ENCODE assay signal across 14 mouse cellular contexts in the genomic region with DNA sequence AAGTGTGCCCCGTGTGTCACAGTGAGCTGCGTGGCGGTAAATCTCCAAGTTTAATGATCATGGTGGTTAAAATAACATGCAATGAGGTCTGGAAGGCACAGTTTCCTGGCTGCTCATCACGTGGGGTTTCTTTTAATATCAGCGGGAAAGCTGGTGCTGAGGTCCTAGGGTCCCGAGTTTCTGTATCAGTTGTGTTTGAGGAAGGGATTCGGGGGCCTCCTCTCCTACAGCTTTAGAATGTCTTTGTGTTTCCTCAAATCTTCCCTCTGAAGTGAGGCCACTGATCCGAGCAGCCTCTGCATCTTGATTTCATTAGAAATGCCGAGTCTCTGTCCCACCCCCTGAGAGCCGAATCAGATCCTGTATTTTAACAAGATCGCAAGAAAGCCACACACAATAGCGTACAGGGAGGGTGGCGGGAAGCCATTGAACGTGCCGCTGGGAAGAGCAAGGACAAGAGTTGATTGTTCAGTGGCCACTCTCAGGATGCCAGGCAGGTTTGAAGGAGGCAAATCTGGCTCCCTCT.
DNase-seq lines count a peak whose midpoint lies in the region; ATAC-seq and TF ChIP-seq lines count a peak whose summit lies in the region.
"Had no signal": no experiment of that assay in that cellular context is flagged by ENCODE, and none has a peak within 500 bp of the region (broad histone marks: within the 10 kb centered on the region; RNA-seq: fewer than 3 reads in every experiment).

No protein-coding gene starts in this region.

- H3K36me3 ChIP-seq in kidney, embryonic 16.5 days (ENCODE audit: insufficient read depth, low read length): no peaks in the 10 kb centered on the region
- no peaks in the 10 kb centered on the region for H3K36me3 ChIP-seq in hindbrain, embryonic 10.5 days
- no peaks in the 10 kb centered on the region for H3K36me3 ChIP-seq in midbrain, embryonic 12.5 days
- H3K36me3 ChIP-seq in liver, postnatal 0 days (replicated peaks; ENCODE audit: insufficient read depth, low read length): no peaks in the 10 kb centered on the region
- H3K36me3 ChIP-seq: G1E; liver, embryonic 13.5 days had no signal

- no peak for TF ChIP-seq EP300 in liver, postnatal 0 days (IDR thresholded peaks at IDR 0.05; ENCODE audit: low read depth)

- peaks cover 8% of the 10 kb centered on the region; the same call in 1 of the 2 replicates for H3K4me1 ChIP-seq in kidney, embryonic 16.5 days (ENCODE audit: insufficient read depth, low read length)
- H3K4me1 ChIP-seq in hindbrain, embryonic 10.5 days (replicated peaks): peaks cover 14% of the 10 kb centered on the region
- peaks cover 22% of the 10 kb centered on the region for H3K4me1 ChIP-seq in midbrain, embryonic 12.5 days
- no peaks in the 10 kb centered on the region for H3K4me1 ChIP-seq in liver, postnatal 0 days (ENCODE audit: insufficient read depth)
- H3K4me1 ChIP-seq: liver, embryonic 13.5 days had no signal

- ATAC-seq in kidney, embryonic 16.5 days (ENCODE audit: low FRiP score, low TSS enrichment): peak; percentile 23; the same call in 1 of the 2 replicates
- peak; percentile 73 for ATAC-seq in midbrain, embryonic 12.5 days (ENCODE audit: low FRiP score, low read depth)
- ATAC-seq in cerebellum, adult (ENCODE audit: insufficient number of reproducible peaks, low FRiP score, low TSS enrichment): no peak
- no peak for ATAC-seq in liver, postnatal 0 days

- no peak overlapping the region for H3K4me3 ChIP-seq in kidney, embryonic 16.5 days (ENCODE audit: low read length)
- H3K4me3 ChIP-seq in hindbrain, embryonic 10.5 days: no peak overlapping the region
- H3K4me3 ChIP-seq in midbrain, embryonic 12.5 days: no peak overlapping the region
- no peak overlapping the region for H3K4me3 ChIP-seq in liver, postnatal 0 days (ENCODE audit: low read depth, low read length)
- H3K4me3 ChIP-seq: liver, embryonic 13.5 days had no signal

- no peak for DNase-seq in kidney, postnatal 10 days
- DNase-seq in hindbrain, embryonic 10.5 days (ENCODE audit: low spot score): peak; percentile 50
- no peak for DNase-seq in gastrocnemius, adult 8-10 months (ENCODE audit: low spot score in 2 of 2)
- no peak for DNase-seq in liver
- no peak for DNase-seq in liver, postnatal 0 days
- DNase-seq: adrenal gland, adult 2 months; cerebellum, adult 11 months; kidney, adult 11 months; liver, embryonic 13.5 days; thymus, postnatal 25 days had no signal

- H3K9me3 ChIP-seq in kidney, embryonic 16.5 days (ENCODE audit: low read length): no peaks in the 10 kb centered on the region
- H3K9me3 ChIP-seq in hindbrain, embryonic 10.5 days: no peaks in the 10 kb centered on the region
- no peaks in the 10 kb centered on the region for H3K9me3 ChIP-seq in midbrain, embryonic 12.5 days
- H3K9me3 ChIP-seq in liver, postnatal 0 days (ENCODE audit: low read length): no peaks in the 10 kb centered on the region
- H3K9me3 ChIP-seq: liver, embryonic 13.5 days had no signal

- H3K9ac ChIP-seq in kidney, embryonic 16.5 days (replicated peaks; ENCODE audit: low read length): 0 out of 2 replicates have a peak overlapping the region, but pooled peaks have one; percentile 39
- no peak overlapping the region for H3K9ac ChIP-seq in midbrain, embryonic 12.5 days (replicated peaks)
- H3K9ac ChIP-seq in liver, postnatal 0 days (replicated peaks): no peak overlapping the region
- H3K9ac ChIP-seq: liver, embryonic 13.5 days had no signal

- TF ChIP-seq CTCF in liver, postnatal 0 days (IDR thresholded peaks at IDR 0.05; ENCODE audit: low read depth): no peak

- no peaks in the 10 kb centered on the region for H3K27me3 ChIP-seq in kidney, embryonic 16.5 days (ENCODE audit: insufficient read depth, low read length)
- no peaks in the 10 kb centered on the region for H3K27me3 ChIP-seq in hindbrain, embryonic 10.5 days (ENCODE audit: insufficient read depth, poor library complexity, severe bottlenecking)
- H3K27me3 ChIP-seq in midbrain, embryonic 12.5 days: peaks cover 11% of the 10 kb centered on the region
- no peaks in the 10 kb centered on the region for H3K27me3 ChIP-seq in liver, postnatal 0 days (ENCODE audit: insufficient read depth, low read length)
- H3K27me3 ChIP-seq: liver, embryonic 13.5 days had no signal

- peak overlapping the region; percentile 17; the same call in 1 of the 2 replicates for H3K4me2 ChIP-seq in kidney, embryonic 16.5 days (replicated peaks; ENCODE audit: low read depth, low read length)
- H3K4me2 ChIP-seq in midbrain, embryonic 12.5 days (replicated peaks): peak overlapping the region; percentile 28
- no peak overlapping the region for H3K4me2 ChIP-seq in liver, postnatal 0 days (ENCODE audit: low read depth, low read length)
- H3K4me2 ChIP-seq: liver, embryonic 13.5 days had no signal

- H3K27ac ChIP-seq in kidney, embryonic 16.5 days (ENCODE audit: low read length): no peak overlapping the region
- peak overlapping the region; percentile 73 for H3K27ac ChIP-seq in hindbrain, embryonic 10.5 days
- H3K27ac ChIP-seq in midbrain, embryonic 12.5 days (replicated peaks): peak overlapping the region; percentile 35
- no peak overlapping the region for H3K27ac ChIP-seq in liver, postnatal 0 days (ENCODE audit: low read depth)
- H3K27ac ChIP-seq: liver, embryonic 13.5 days had no signal

- 23% methylated on average over 15 of the region's 15 CpGs for WGBS in kidney, embryonic 16.5 days
- WGBS in hindbrain, embryonic 10.5 days: 37% methylated on average over 15 of the region's 15 CpGs
- 14% methylated on average over 15 of the region's 15 CpGs for WGBS in midbrain, embryonic 12.5 days
- WGBS in liver, postnatal 0 days (ENCODE audit: insufficient replicate concordance): 73% methylated on average over 15 of the region's 15 CpGs

Comparison
In these comparisons a context has a peak if more than half of its experiments do, and no peak if none do; other contexts are left out.
1. ATAC-seq: peak in kidney, embryonic 16.5 days (single experiment) and midbrain, embryonic 12.5 days (single experiment); none in cerebellum, adult (single experiment) and liver, postnatal 0 days (single experiment).
2. H3K27ac ChIP-seq: peak in hindbrain, embryonic 10.5 days (single experiment) and midbrain, embryonic 12.5 days (single experiment); none in kidney, embryonic 16.5 days (single experiment) and liver, postnatal 0 days (single experiment).